Mouse (Mus musculus) embryonic facial prominence, embryonic 12.5 days (tissue): ENCODE results near the gene Slc44a1. TPM values are rescaled to one million over a fixed set of nuclear protein-coding genes. Genes with fewer than 3 reads are reported as not detected.

Experiments
- ATAC-seq: fragments of 200-750 bp; cut with Nextera tagmentation; 2 replicates; pipeline ENCODE4 v1.8.0; 2017; ENCODE audit not compliant: insufficient number of reproducible peaks, insufficient read depth, low FRiP score, low TSS enrichment
- H3K27ac ChIP-seq: fragments of 300-500 bp; sonication (generic); 2 replicates; pipeline ENCODE4 v1.5.1; 2016; ENCODE audit warnings: mild to moderate bottlenecking
- H3K27me3 ChIP-seq: fragments of 300-500 bp; sonication (generic); 2 replicates; pipeline ENCODE4 v1.6.1; 2016; ENCODE audit warnings: mild to moderate bottlenecking, moderate library complexity
- H3K36me3 ChIP-seq: fragments of 300-500 bp; sonication (generic); 2 replicates; pipeline ENCODE4 v1.6.1; 2016; ENCODE audit warnings: mild to moderate bottlenecking
- H3K4me1 ChIP-seq: fragments of 300-500 bp; sonication (generic); 2 replicates; pipeline ENCODE4 v1.6.1; 2016
- H3K4me2 ChIP-seq: fragments of 300-500 bp; sonication (generic); replicated peaks from 2 replicates; pipeline ENCODE4 v1.6.1; 2016; ENCODE audit warnings: mild to moderate bottlenecking, moderate library complexity
- H3K4me3 ChIP-seq: fragments of 300-500 bp; sonication (generic); 2 replicates; pipeline ENCODE4 v1.5.1; 2016; ENCODE audit warnings: mild to moderate bottlenecking
- H3K9ac ChIP-seq: fragments of 300-500 bp; sonication (generic); 2 replicates; pipeline ENCODE4 v1.6.1; 2016; ENCODE audit warnings: mild to moderate bottlenecking, moderate library complexity
- H3K9me3 ChIP-seq: fragments of 300-500 bp; sonication (generic); 2 replicates; pipeline ENCODE4 v1.6.1; 2016; ENCODE audit warnings: mild to moderate bottlenecking, moderate library complexity
- whole genome bisulfite sequencing: fragments of 180-500 bp; shearing (Covaris S2); methylation state at CpG from one replicate; pipeline ENCODE4 v1.1.7; 2016; 5-methylcytosine and 5-hydroxymethylcytosine counted together
- polyA plus RNA-seq: library from polyadenylated mRNA; unstranded; fragments of >200 nt; fragmentation: Nextera tagmentation; extraction: Ambion mirVana; gene quantifications from 2 replicates; pipeline ENCODE4 v1.2.1, GENCODE M21; 2016

The Slc44a1 gene
- polyA plus RNA-seq, 1 experiment from 2014 or later: 37.0 TPM

DNA sequence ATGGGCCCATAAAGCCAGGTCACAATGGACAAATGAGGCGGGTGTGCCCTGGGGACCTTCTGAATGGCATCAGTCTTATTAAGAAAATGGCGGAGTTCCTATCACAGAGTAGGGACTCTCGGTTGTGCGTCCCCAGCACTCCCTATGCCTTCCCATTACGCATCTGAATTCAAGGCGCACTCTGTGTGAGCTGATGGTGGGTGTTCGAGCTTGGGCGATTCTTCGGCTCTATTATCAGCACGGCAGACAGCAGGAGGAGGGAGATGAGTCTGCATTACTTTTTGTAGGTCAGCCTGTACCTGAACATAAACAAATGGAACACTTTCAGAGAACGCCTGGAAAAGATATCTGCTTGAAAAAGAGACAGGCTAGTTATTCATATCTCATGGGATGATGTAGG is 151.3 kb downstream of the Slc44a1 start:
- Histone ChIP-seq H3K4me2 (no peak overlapping the region), H3K27me3 (no peaks in the 10 kb centered on the region), H3K36me3 (no peaks in the 10 kb centered on the region), H3K27ac (no peak overlapping the region), H3K4me3 (no peak overlapping the region), H3K9ac (no peak overlapping the region), H3K9me3 (no peaks in the 10 kb centered on the region), H3K4me1 (peaks cover 8% of the 10 kb centered on the region; the same call in 1 of the 2 replicates)
- ATAC-seq: no peak
- 90% methylated on average over 11 of the region's 11 CpGs for WGBS

DNA sequence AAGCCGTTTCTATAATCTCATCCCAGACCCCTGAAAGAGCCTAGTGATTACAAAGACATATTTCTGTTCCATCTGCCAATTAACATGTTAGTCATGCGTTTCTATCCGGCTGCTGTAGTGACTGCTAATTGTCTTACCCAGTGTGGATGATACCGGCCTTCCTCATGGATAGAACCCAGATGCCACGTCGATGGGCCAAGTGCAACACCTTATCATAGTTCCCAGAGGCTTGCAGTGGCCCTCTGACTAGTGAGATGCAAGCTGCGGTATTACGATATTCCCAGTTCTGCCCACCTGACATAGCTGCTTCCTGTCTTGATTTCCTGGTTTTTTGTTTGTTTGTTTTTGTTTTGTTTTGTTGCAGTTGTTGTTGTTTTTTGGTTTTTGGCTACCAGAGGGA is 151.7 kb downstream of the Slc44a1 start:
- no peak for ATAC-seq
- 70% methylated on average over 8 of the region's 8 CpGs for WGBS
- Histone ChIP-seq H3K9me3 (no peaks in the 10 kb centered on the region), H3K27ac (no peak overlapping the region), H3K27me3 (no peaks in the 10 kb centered on the region), H3K9ac (no peak overlapping the region), H3K4me3 (no peak overlapping the region), H3K36me3 (no peaks in the 10 kb centered on the region), H3K4me1 (peaks cover 8% of the 10 kb centered on the region; the same call in 1 of the 2 replicates), H3K4me2 (no peak overlapping the region)

DNA sequence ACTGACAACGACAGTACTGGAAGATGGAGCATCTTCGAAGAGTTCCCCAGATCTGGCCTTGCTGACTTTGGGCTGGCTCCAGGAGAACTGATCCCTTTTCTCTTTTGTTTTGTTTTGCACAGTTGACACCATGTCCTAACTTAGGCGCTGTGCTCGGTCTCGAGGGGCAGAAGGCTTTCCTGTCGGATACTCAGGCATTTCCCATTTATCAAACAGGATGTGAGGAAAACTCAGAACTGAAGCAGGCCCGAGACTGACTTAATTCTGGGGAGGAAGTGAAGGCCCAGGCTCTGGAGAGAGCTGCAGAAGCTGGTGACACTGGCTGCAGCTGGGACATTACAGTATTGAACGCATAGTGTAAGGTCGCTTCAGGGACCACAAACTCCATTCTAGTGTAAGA is 152.2 kb downstream of the Slc44a1 start:
- H3K4me3 ChIP-seq: no peak overlapping the region
- no peak overlapping the region for H3K9ac ChIP-seq
- WGBS: 60% methylated on average over 9 of the region's 9 CpGs
- no peaks in the 10 kb centered on the region for H3K27me3 ChIP-seq
- H3K9me3 ChIP-seq: no peaks in the 10 kb centered on the region
- H3K4me1 ChIP-seq: peaks cover 8% of the 10 kb centered on the region; the same call in 1 of the 2 replicates
- H3K4me2 ChIP-seq: no peak overlapping the region
- H3K36me3 ChIP-seq: no peaks in the 10 kb centered on the region
- no peak overlapping the region for H3K27ac ChIP-seq
- no peak for ATAC-seq

DNA sequence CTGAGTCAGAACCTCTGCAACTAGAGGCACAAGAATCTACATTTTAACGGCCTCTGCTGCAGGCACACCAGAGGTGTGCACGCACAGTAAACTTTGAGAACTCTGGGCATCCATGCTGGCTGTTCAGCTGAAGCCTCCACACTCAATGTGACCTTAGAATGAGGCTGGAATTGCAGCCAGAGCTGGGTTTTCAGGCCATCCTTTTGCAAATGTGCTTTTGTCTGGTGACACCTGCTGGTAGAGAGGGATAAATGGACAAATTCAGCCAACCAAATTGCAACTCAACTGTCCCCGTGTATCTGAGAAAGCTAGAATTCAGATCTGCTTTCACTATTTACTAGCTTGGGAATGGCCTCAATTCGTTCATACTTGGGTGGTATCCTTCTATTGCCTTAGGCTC is 154.0 kb downstream of the Slc44a1 start:
- H3K27me3 ChIP-seq: no peaks in the 10 kb centered on the region
- no peak overlapping the region for H3K4me2 ChIP-seq
- H3K9ac ChIP-seq: no peak overlapping the region
- peaks cover 8% of the 10 kb centered on the region; the same call in 1 of the 2 replicates for H3K4me1 ChIP-seq
- H3K27ac ChIP-seq: no peak overlapping the region
- no peak overlapping the region for H3K4me3 ChIP-seq
- ATAC-seq: no peak
- no peaks in the 10 kb centered on the region for H3K36me3 ChIP-seq
- WGBS: 35% methylated on average over 4 of the region's 4 CpGs
- H3K9me3 ChIP-seq: no peaks in the 10 kb centered on the region

DNA sequence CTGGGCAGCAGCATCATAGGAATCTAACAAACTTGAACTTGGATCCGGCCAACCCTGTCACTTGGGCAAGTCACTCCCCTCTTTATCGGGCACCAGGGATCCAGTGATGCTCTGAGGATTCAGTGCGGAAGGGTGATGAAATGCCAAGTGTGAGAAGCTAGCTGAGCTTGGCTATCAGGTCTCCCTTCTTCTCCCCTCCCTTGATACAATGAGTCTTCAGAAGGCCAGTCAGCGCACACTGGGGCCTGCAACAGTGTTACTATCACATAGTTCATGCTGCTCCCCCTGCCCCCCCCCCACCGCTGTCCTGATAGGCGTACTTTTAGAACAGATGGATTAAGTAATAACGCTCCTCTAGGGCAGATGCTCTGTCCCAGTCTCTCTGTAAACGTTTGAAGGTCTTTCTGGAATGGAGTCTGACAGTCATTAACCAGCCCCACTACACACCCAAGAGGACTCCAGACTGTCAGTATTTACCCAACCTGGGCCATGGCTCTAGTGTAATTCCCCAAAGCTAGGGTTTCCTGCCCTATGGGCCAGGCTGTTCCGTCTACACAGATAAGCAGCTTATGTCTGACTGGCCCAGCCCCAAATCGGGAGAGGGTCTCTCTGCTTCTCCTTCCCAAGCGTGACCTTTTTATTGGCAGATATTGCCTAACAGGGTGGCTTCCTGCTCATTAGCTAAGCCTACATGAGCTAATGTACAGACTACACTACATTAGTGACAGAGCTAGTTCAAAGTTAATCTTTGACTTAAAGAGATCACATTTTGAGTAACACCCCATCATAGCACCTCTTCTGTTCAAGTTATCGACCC is 155.2 kb downstream of the Slc44a1 start:
- H3K9me3 ChIP-seq: no peaks in the 10 kb centered on the region
- no peak for ATAC-seq
- H3K4me3 ChIP-seq: no peak overlapping the region
- peaks cover 8% of the 10 kb centered on the region; the same call in 1 of the 2 replicates for H3K4me1 ChIP-seq
- WGBS: 72% methylated on average over 12 of the region's 12 CpGs
- no peaks in the 10 kb centered on the region for H3K27me3 ChIP-seq
- no peak overlapping the region for H3K27ac ChIP-seq
- H3K9ac ChIP-seq: no peak overlapping the region
- no peak overlapping the region for H3K4me2 ChIP-seq
- H3K36me3 ChIP-seq: no peaks in the 10 kb centered on the region

DNA sequence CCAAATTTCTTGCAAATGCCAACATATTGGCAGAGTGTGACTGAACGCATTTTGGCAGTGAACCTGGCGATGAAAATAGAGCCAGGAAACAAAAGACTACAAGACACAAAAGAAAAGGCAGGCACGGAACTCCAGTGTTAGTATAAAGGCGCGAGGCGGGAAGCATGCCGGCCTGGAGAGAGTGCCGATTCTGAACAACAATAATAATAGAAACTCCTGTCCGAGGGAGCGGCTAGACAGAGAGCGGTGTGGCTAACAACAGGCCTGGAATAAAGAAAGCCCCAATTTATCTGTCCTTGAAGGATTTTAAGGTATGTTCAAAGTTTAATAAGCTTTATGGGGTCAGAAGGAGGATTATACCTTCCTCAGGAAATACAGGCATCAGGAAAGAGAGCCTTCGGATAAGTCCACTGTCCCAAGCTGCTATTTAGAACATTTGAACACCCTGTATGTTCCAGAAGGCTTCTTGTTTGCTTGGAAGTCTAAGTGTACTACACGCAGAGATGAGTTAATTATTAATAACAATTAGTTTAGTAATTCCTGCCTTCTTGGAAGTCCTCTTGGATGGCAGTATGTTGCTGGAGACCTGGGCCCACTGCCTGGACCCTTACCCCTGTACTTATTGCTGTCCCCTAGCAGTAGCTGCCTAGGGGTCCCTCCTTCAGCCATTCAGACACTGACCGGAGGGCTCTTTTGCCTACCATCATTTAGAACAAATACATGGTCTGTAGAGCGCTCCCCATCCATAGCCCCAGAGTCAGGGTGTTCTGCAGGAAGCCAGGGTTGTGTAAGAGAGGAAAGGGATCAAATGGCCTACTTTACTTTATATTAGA is 156.1 kb downstream of the Slc44a1 start:
- H3K4me1 ChIP-seq: peaks cover 8% of the 10 kb centered on the region; the same call in 1 of the 2 replicates
- 82% methylated on average over 15 of the region's 15 CpGs for WGBS
- H3K4me2 ChIP-seq: no peak overlapping the region
- H3K4me3 ChIP-seq: no peak overlapping the region
- no peak overlapping the region for H3K27ac ChIP-seq
- H3K36me3 ChIP-seq: no peaks in the 10 kb centered on the region
- no peaks in the 10 kb centered on the region for H3K9me3 ChIP-seq
- H3K27me3 ChIP-seq: no peaks in the 10 kb centered on the region
- ATAC-seq: no peak
- H3K9ac ChIP-seq: no peak overlapping the region

DNA sequence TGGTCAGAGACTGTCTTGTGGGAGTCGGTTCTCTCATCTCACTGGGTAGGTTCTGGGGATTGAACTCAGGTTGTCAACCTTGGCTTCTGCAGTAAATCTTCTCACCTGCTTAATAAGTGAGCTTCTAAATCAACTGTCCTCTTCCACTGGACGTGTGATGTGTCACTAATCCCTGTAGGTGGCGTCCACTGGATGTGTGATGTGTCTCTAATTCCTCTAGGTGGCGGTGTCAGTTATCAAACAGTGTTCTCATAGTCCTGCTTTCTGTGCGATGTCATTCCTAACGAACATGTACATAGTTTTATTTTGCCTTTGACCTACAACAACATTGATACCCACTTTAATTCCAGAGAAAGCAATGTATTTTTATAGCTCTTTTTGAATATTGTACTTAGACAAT is 160.2 kb downstream of the Slc44a1 start:
- no peak overlapping the region for H3K27ac ChIP-seq
- H3K4me2 ChIP-seq: no peak overlapping the region
- no peaks in the 10 kb centered on the region for H3K36me3 ChIP-seq
- no peak overlapping the region for H3K4me3 ChIP-seq
- no peaks in the 10 kb centered on the region for H3K4me1 ChIP-seq
- no peak overlapping the region for H3K9ac ChIP-seq
- no peak for ATAC-seq
- no peaks in the 10 kb centered on the region for H3K27me3 ChIP-seq
- no peaks in the 10 kb centered on the region for H3K9me3 ChIP-seq
- 46% methylated on average over 6 of the region's 6 CpGs for WGBS

DNA sequence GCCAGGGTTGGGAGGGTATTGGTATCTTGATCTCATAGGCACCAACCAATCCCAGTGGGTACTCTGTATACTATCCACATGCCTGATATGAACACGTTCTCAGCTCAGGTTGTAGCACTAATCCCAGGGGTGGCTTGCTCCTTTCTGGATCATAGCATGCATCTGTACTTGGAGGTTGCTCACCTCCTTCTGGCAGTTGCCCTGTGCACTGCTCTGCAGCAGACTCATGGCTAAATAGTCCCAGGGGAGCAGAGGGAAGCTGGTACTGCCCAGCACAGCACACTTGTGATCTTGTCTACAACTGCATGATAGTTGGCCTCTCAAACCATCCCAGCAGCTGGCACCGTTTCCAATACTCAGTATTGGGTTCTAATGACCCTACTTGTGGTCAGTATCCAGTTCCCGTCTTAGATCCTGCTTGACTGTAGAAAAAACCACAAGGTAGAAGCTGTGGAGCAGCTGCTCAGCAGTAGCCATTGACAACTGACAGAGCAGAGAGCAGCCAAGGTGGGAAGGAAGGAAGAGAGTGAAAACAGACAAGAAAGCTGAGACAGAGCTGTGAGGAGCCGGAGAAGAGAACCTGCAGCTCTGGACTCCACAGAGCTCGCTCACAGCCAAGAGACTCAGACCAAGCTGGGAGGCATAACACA is 174.5 kb downstream of the Slc44a1 start:
- Histone ChIP-seq H3K4me2 (no peak overlapping the region), H3K9ac (no peak overlapping the region), H3K36me3 (no peaks in the 10 kb centered on the region), H3K27me3 (no peaks in the 10 kb centered on the region), H3K9me3 (no peaks in the 10 kb centered on the region), H3K4me1 (no peaks in the 10 kb centered on the region), H3K4me3 (no peak overlapping the region), H3K27ac (no peak overlapping the region)
- no peak for ATAC-seq
- 91% methylated on average over 5 of the region's 5 CpGs for WGBS

DNA sequence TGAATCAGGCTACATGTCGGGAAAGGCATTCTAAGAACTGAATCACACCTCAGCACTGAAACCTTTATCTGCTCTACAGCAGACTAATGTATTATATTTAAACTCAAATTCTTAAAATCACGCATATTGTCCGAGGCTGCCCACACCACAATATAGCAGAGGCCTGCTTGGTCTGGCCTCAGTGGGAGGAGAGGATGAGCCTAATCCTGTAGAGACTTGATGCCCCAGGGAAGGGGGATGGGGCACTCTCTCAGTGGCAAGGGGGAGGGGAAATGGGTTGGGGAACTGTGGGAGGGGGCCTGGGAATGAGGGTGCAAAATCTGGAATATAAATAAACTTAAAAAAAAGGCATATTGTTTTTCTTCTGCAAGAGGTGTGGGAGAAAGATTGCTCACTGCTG is 177.8 kb downstream of the Slc44a1 start:
- Histone ChIP-seq H3K9ac (no peak overlapping the region), H3K4me1 (no peaks in the 10 kb centered on the region), H3K27me3 (no peaks in the 10 kb centered on the region), H3K36me3 (no peaks in the 10 kb centered on the region), H3K9me3 (no peaks in the 10 kb centered on the region), H3K4me2 (no peak overlapping the region), H3K27ac (no peak overlapping the region), H3K4me3 (no peak overlapping the region)
- no peak for ATAC-seq
- 42% methylated on average over 3 of the region's 3 CpGs for WGBS

DNA sequence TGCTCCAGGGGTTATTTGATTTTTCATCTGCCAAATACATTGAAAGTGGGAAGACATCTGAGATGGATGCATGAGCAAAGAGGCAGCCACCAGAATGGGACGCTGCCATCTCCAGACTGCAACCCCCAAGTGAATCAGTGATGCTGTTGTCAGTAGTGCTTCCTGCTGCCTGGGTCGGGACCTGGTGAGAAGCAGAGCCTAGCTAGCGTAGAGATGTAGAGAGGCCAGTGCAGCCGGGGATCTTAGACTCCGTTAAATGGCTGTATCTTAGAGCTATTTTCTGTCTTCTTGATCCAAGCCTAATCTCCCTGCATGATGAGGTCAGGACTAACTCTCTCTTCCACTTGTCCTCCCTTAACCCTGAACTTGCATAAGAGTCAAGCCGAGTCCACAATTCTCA is 179.9 kb downstream of the Slc44a1 start:
- Histone ChIP-seq H3K4me3 (no peak overlapping the region), H3K4me2 (no peak overlapping the region), H3K27ac (no peak overlapping the region), H3K9me3 (no peaks in the 10 kb centered on the region), H3K36me3 (no peaks in the 10 kb centered on the region), H3K4me1 (no peaks in the 10 kb centered on the region), H3K9ac (no peak overlapping the region), H3K27me3 (no peaks in the 10 kb centered on the region)
- no peak for ATAC-seq
- WGBS: 80% methylated on average over 6 of the region's 6 CpGs

DNA sequence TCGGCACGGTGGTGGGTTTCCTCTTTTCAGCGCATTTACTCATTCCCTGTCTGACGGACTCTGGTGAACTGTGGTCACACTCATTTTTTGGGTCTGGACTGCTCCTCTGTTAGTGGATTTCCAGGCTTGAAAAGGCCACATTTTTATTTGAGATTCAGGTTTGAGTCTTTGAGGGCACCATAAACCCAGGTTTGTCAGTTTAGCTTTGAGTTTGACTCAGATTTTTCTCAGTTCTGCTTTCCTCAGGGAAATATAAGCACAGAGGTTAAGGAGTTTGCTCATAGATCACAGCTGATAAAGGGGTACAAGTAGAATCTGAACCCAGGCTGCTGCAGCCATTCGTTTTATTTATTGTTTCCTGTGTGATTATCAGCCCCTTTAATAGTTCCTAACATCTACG is 180.9 kb downstream of the Slc44a1 start:
- H3K9me3 ChIP-seq: no peaks in the 10 kb centered on the region
- H3K9ac ChIP-seq: no peak overlapping the region
- no peak for ATAC-seq
- H3K36me3 ChIP-seq: no peaks in the 10 kb centered on the region
- no peak overlapping the region for H3K27ac ChIP-seq
- H3K27me3 ChIP-seq: no peaks in the 10 kb centered on the region
- H3K4me3 ChIP-seq: no peak overlapping the region
- no peak overlapping the region for H3K4me2 ChIP-seq
- no peaks in the 10 kb centered on the region for H3K4me1 ChIP-seq
- 62% methylated on average over 6 of the region's 6 CpGs for WGBS
